Mouse (Mus musculus): ENCODE data around the gene Lhcgr.

Lhcgr gene

GRCm38 (mm10) chr17:88703112-88703511 is 88.7 kb downstream of the Lhcgr start:
- DNase-seq: no peak

GRCm38 (mm10) chr17:88702345-88702744 is 89.4 kb downstream of the Lhcgr start:
- no peak for DNase-seq

GRCm38 (mm10) chr17:88700901-88701300 is 90.9 kb downstream of the Lhcgr start:
- DNase-seq: no peak

GRCm38 (mm10) chr17:88696656-88697333 is 95.0 kb downstream of the Lhcgr start:
- no peak for DNase-seq

- no peak for DNase-seq
Observed at GRCm38 (mm10) chr17:88688226-88688625, 103.6 kb downstream of the Lhcgr start.

GRCm38 (mm10) chr17:88675310-88676309 is 116.2 kb downstream of the Lhcgr start:
- DNase-seq: no peak

GRCm38 (mm10) chr17:88670800-88671199 is 121.0 kb downstream of the Lhcgr start:
- no peak for DNase-seq

GRCm38 (mm10) chr17:88669921-88670320 is 121.9 kb downstream of the Lhcgr start:
- DNase-seq: no peak

- peak; percentile 6 for DNase-seq
Observed at GRCm38 (mm10) chr17:88668452-88668851, 123.3 kb downstream of the Lhcgr start, which contains the start of gene Gtf2a1l. TSS of gene Gtf2a1l (plus strand) at chr17:88668660.
